Mouse (Mus musculus) E14TG2a.4 (cell line): ENCODE measurements around the gene Cops7a.

ENCODE experiments used
- H3K27me3 ChIP-seq: 2 replicates; pipeline ENCODE4 v1.6.1; 2014; ENCODE audit warnings: low read length, control low read depth; ENCODE audit not compliant: insufficient read depth
- H3K36me3 ChIP-seq: 2 replicates; pipeline ENCODE4 v1.6.1; 2014; ENCODE audit warnings: low read length, control low read depth; ENCODE audit not compliant: insufficient read depth
- H3K4me1 ChIP-seq: replicated peaks from 2 replicates; pipeline ENCODE4 v1.6.1; 2014; ENCODE audit warnings: low read depth, low read length, control low read depth
- H3K4me3 ChIP-seq: replicated peaks from 2 replicates; pipeline ENCODE4 v1.5.1; 2014; ENCODE audit warnings: mild to moderate bottlenecking, low read length
- H3K9me3 ChIP-seq: 2 replicates; pipeline ENCODE4 v1.6.1; 2014; ENCODE audit warnings: low read length, control low read depth
- CTCF ChIP-seq: conservative IDR thresholded peaks from 2 replicates; pipeline ENCODE4 v1.5.1; 2014; ENCODE audit warnings: low read length
- NANOG ChIP-seq: IDR thresholded peaks from 2 replicates; pipeline ENCODE4 v1.6.1; 2014; ENCODE audit warnings: borderline replicate concordance, low read length, mixed read lengths
- POU5F1 ChIP-seq: IDR thresholded peaks from 2 replicates; pipeline ENCODE4 v1.6.1; 2014; ENCODE audit warnings: low read length, borderline replicate concordance

The Cops7a gene

GRCm38 (mm10) chr6:124913721-124914285 lies 51.5 kb downstream of the Cops7a start:
- H3K4me1 ChIP-seq, result peaks cover 88% of the 10 kb centered on the region
- peaks cover 36% of the 10 kb centered on the region for H3K36me3 ChIP-seq
- no peaks in the 10 kb centered on the region for H3K9me3 ChIP-seq
- peak overlapping the region; percentile 45 for H3K4me3 ChIP-seq
- H3K27me3 ChIP-seq, result peaks cover 11% of the 10 kb centered on the region
- TF ChIP-seq NANOG (no peak), CTCF (no peak), POU5F1 (no peak)

DNA sequence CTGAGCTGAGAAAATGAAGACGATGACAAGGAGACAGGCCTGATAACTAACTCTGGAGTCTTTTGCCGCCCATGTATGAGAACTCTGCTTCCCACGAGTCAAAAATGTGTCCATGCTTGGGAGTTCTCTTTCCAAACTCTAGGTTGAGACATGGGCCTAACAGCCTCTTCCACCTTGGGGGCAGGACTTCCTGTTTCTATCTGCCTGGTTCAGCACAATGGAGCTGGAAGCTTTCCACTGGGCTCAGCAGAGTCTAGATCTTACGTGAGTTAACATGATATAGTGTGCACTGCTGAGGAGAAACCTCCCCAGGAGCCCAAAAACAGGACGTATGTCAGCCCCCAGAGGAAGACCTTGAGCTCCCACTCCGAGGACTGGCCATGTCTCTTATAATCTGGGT lies 52.1 kb downstream of the Cops7a start:
- H3K9me3 ChIP-seq, result no peaks in the 10 kb centered on the region
- TF ChIP-seq NANOG (no peak), POU5F1 (no peak), CTCF (no peak)
- H3K36me3 ChIP-seq, result peaks cover 36% of the 10 kb centered on the region
- peaks cover 16% of the 10 kb centered on the region for H3K27me3 ChIP-seq
- peaks cover 88% of the 10 kb centered on the region for H3K4me1 ChIP-seq
- H3K4me3 ChIP-seq, result peak overlapping the region; percentile 45; the same call in 1 of the 2 replicates

DNA sequence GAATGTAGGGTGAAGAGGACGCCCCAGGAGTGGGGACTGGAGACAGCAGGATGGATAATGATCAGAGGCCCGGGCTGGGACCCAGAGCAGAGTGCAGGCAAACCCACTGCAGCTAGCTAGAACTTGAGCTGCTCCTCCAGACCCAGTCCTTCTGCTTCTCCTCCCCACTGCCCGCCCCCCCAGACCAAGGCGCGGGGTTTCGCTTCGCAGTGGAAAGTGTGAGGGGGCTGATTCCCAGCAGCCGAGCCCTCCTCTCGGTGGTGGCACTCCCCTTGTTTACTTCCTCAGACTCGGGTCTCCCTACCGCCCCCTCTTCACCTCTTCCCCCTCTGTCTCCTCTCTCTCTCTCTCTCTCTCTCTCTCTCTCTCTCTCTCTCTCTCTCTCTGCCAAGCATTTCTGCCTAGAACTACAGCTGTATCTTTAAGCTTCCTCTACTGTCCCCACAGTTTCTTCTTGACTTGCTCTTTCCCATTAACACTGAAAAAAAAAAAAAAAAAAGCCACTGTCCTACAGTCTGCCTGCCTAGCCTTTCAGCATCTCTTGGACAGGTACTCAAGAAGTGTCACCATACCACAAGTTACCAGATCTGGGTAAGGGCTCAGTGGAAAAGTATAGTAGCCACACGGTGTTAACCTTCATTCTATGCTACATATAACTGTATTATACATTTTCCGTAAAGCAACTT lies 53.7 kb downstream of the Cops7a start, which contains the start of gene Lag3:
TSS of gene Lag3 (minus strand) at position 173 of the 686 bp plus-strand sequence.
- H3K27me3 ChIP-seq, result peaks cover 16% of the 10 kb centered on the region
- peak within 1 kb of the TSS; percentile 73 for H3K4me3 ChIP-seq
- H3K9me3 ChIP-seq, result no peaks in the 10 kb centered on the region
- no peak for TF ChIP-seq NANOG
- TF ChIP-seq CTCF, result no peak
- no peak for TF ChIP-seq POU5F1
- peaks cover 94% of the 10 kb centered on the region for H3K4me1 ChIP-seq
- H3K36me3 ChIP-seq, result peaks cover 36% of the 10 kb centered on the region

DNA sequence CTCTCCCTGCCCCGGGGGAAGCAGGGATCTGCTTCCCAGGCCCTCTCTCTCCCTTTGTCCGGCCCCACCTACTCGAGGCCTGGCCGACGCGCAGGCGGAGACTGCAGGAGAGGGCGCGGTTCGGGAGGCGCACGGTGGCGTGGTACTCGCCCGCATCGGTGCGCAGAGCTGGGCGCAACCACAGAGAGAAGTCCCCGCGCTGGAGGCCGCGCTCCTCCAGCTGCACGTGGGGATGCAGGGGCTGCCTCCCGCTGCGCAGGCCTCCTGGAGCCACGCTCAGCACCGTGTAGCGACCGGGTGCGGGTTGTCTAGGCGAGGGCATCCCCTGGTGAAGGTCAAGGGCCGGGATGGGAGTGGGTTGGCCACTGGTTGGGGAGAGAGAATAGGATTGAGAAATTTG lies 55.3 kb downstream of the Cops7a start:
- Histone ChIP-seq H3K4me3 (peak overlapping the region; percentile 73), H3K36me3 (peaks cover 27% of the 10 kb centered on the region), H3K9me3 (no peaks in the 10 kb centered on the region), H3K4me1 (peaks cover 94% of the 10 kb centered on the region), H3K27me3 (peaks cover 16% of the 10 kb centered on the region)
- TF ChIP-seq CTCF (no peak), NANOG (no peak), POU5F1 (no peak)
